Mouse (Mus musculus) heart, postnatal 0 days (tissue): ENCODE measurements around the gene Prkcz.

Experiments
- CTCF ChIP-seq: IDR thresholded peaks from 2 replicates; pipeline ENCODE4 v1.5.1; 2016; ENCODE audit warnings: antibody characterized with exemption, control low read depth, low read depth
- EP300 ChIP-seq: IDR thresholded peaks from 2 replicates; pipeline ENCODE4 v1.6.1; 2016; ENCODE audit warnings: antibody characterized with exemption, low read depth

GRCm38 (mm10) chr4:155366784-155367183 is 5.6 kb upstream of the Prkcz start:
- TF ChIP-seq CTCF (no peak), EP300 (no peak)
